Mouse (Mus musculus): ENCODE measurements around the gene Ear14. TPM values are rescaled to one million over a fixed set of nuclear protein-coding genes. Genes with fewer than 3 reads are reported as not detected.
"Not testable (repeated sequence)": the region's sequence is repeated elsewhere in the genome, so short reads cannot be mapped to it uniquely, and the experiment has no call there.

The Ear14 gene
- total and polyA plus RNA-seq, 2 experiments from 2014 or later, result not detected

- peak; percentile 24 for DNase-seq
- Histone ChIP-seq H3K4me1 (ENCODE audit: insufficient read depth) (no peaks in the 10 kb centered on the region), H3K9ac (no peak overlapping the region), H3K4me2 (ENCODE audit: low read depth) (no peak overlapping the region), H3K36me3 (ENCODE audit: insufficient read depth) (no peaks in the 10 kb centered on the region), H3K27ac (ENCODE audit: low read depth, low read length) (no peak overlapping the region), H3K9me3 (ENCODE audit: low read length) (no peaks in the 10 kb centered on the region), H3K27me3 (ENCODE audit: insufficient read depth, low read length) (no peaks in the 10 kb centered on the region), H3K4me3 (ENCODE audit: low read depth, low read length) (no peak overlapping the region)
- WGBS, result 83% methylated on average over 2 of the region's 2 CpGs
- peak; percentile 45 for ATAC-seq
- no peak for TF ChIP-seq CTCF (IDR thresholded peaks at IDR 0.05; ENCODE audit: low read depth)
Measured at GRCm38 (mm10) chr14:51200054-51200453, 3.1 kb upstream of the Ear14 start.

- no peak overlapping the region for H3K27ac ChIP-seq (ENCODE audit: low read depth, low read length)
- H3K9ac ChIP-seq, result no peak overlapping the region
- WGBS, result 95% methylated on average over 2 of the region's 2 CpGs
- H3K27me3 ChIP-seq (ENCODE audit: insufficient read depth, low read length), result no peaks in the 10 kb centered on the region
- no peaks in the 10 kb centered on the region for H3K36me3 ChIP-seq (ENCODE audit: insufficient read depth)
- H3K4me3 ChIP-seq (ENCODE audit: low read depth, low read length), result no peak overlapping the region
- no peaks in the 10 kb centered on the region for H3K4me1 ChIP-seq (ENCODE audit: insufficient read depth)
- ATAC-seq (no peak), DNase-seq (no peak)
- no peak overlapping the region for H3K4me2 ChIP-seq (ENCODE audit: low read depth)
- no peak for TF ChIP-seq CTCF (IDR thresholded peaks at IDR 0.05; ENCODE audit: low read depth)
- H3K9me3 ChIP-seq (ENCODE audit: low read length), result no peaks in the 10 kb centered on the region
Measured at GRCm38 (mm10) chr14:51200466-51200865, 2.7 kb upstream of the Ear14 start.

GRCm38 (mm10) chr14:51220075-51220474 is 16.9 kb downstream of the Ear14 start:
- not testable (repeated sequence) for H3K4me3 ChIP-seq (ENCODE audit: low read depth, low read length); H3K9me3 ChIP-seq (ENCODE audit: low read length); DNase-seq; ATAC-seq; H3K36me3 ChIP-seq (ENCODE audit: insufficient read depth); H3K9ac ChIP-seq; H3K4me1 ChIP-seq (ENCODE audit: insufficient read depth); H3K4me2 ChIP-seq (ENCODE audit: low read depth); H3K27me3 ChIP-seq (ENCODE audit: insufficient read depth, low read length); H3K27ac ChIP-seq (ENCODE audit: low read depth, low read length)
- 93% methylated on average over 3 of the region's 3 CpGs for WGBS

GRCm38 (mm10) chr14:51229657-51230056 is 26.5 kb downstream of the Ear14 start:
- not testable (repeated sequence) for H3K36me3 ChIP-seq (ENCODE audit: insufficient read depth); H3K9ac ChIP-seq; H3K9me3 ChIP-seq (ENCODE audit: low read length); H3K4me1 ChIP-seq (ENCODE audit: insufficient read depth); H3K4me3 ChIP-seq (ENCODE audit: low read depth, low read length); H3K27ac ChIP-seq (ENCODE audit: low read depth, low read length); H3K4me2 ChIP-seq (ENCODE audit: low read depth); DNase-seq; H3K27me3 ChIP-seq (ENCODE audit: insufficient read depth, low read length); ATAC-seq
- WGBS, result 63% methylated on average over 4 of the region's 4 CpGs

- not testable (repeated sequence) for H3K4me3 ChIP-seq (ENCODE audit: low read depth, low read length); H3K27ac ChIP-seq (ENCODE audit: low read depth, low read length); H3K4me1 ChIP-seq (ENCODE audit: insufficient read depth); ATAC-seq; H3K27me3 ChIP-seq (ENCODE audit: insufficient read depth, low read length); H3K36me3 ChIP-seq (ENCODE audit: insufficient read depth); H3K9me3 ChIP-seq (ENCODE audit: low read length); DNase-seq; H3K9ac ChIP-seq; H3K4me2 ChIP-seq (ENCODE audit: low read depth)
- 94% methylated on average over 1 of the region's 1 CpGs for WGBS
Measured at GRCm38 (mm10) chr14:51237488-51237887, 34.3 kb downstream of the Ear14 start.

- no peak for ATAC-seq
Measured at GRCm38 (mm10) chr14:51240899-51241298, 37.7 kb downstream of the Ear14 start.

GRCm38 (mm10) chr14:51247736-51248135 is 44.5 kb downstream of the Ear14 start:
- no peaks in the 10 kb centered on the region for H3K4me1 ChIP-seq (ENCODE audit: insufficient read depth)
- H3K27ac ChIP-seq (ENCODE audit: low read depth, low read length), result no peak overlapping the region
- WGBS, result 84% methylated on average over 1 of the region's 1 CpGs

More at GRCm38 (mm10) chr14:51240899-51241298, 37.7 kb downstream of the Ear14 start:
- no peak overlapping the region for H3K4me3 ChIP-seq (ENCODE audit: low read depth, low read length)
- H3K36me3 ChIP-seq (ENCODE audit: insufficient read depth), result no peaks in the 10 kb centered on the region
- H3K9me3 ChIP-seq (ENCODE audit: low read length), result no peaks in the 10 kb centered on the region
- no peaks in the 10 kb centered on the region for H3K4me1 ChIP-seq (ENCODE audit: insufficient read depth)
- no peak overlapping the region for H3K4me2 ChIP-seq (ENCODE audit: low read depth)
- no peak overlapping the region for H3K9ac ChIP-seq
- TF ChIP-seq CTCF (IDR thresholded peaks at IDR 0.05; ENCODE audit: low read depth), result peak; percentile 63
- no peaks in the 10 kb centered on the region for H3K27me3 ChIP-seq (ENCODE audit: insufficient read depth, low read length)
- peak; percentile 4 for DNase-seq
- H3K27ac ChIP-seq (ENCODE audit: low read depth, low read length), result no peak overlapping the region

GRCm38 (mm10) chr14:51250348-51250747 is 47.2 kb downstream of the Ear14 start:
- no peaks in the 10 kb centered on the region for H3K9me3 ChIP-seq (ENCODE audit: low read length)
- no peaks in the 10 kb centered on the region for H3K4me1 ChIP-seq (ENCODE audit: insufficient read depth)
- H3K4me3 ChIP-seq (ENCODE audit: low read depth, low read length), result no peak overlapping the region
- no peak overlapping the region for H3K9ac ChIP-seq
- TF ChIP-seq CTCF (IDR thresholded peaks at IDR 0.05; ENCODE audit: low read depth), result no peak
- no peaks in the 10 kb centered on the region for H3K27me3 ChIP-seq (ENCODE audit: insufficient read depth, low read length)
- 84% methylated on average over 3 of the region's 3 CpGs for WGBS
- H3K4me2 ChIP-seq (ENCODE audit: low read depth), result no peak overlapping the region
- DNase-seq (no peak), ATAC-seq (no peak)
- no peak overlapping the region for H3K27ac ChIP-seq (ENCODE audit: low read depth, low read length)
- H3K36me3 ChIP-seq (ENCODE audit: insufficient read depth), result no peaks in the 10 kb centered on the region

More at GRCm38 (mm10) chr14:51247736-51248135, 44.5 kb downstream of the Ear14 start:
- H3K36me3 ChIP-seq (ENCODE audit: insufficient read depth), result no peaks in the 10 kb centered on the region
- no peak overlapping the region for H3K4me3 ChIP-seq (ENCODE audit: low read depth, low read length)
- no peaks in the 10 kb centered on the region for H3K9me3 ChIP-seq (ENCODE audit: low read length)
- no peak overlapping the region for H3K9ac ChIP-seq
- TF ChIP-seq CTCF (IDR thresholded peaks at IDR 0.05; ENCODE audit: low read depth), result no peak
- H3K27me3 ChIP-seq (ENCODE audit: insufficient read depth, low read length), result no peaks in the 10 kb centered on the region
- no peak for ATAC-seq
- no peak overlapping the region for H3K4me2 ChIP-seq (ENCODE audit: low read depth)
- no peak for DNase-seq

GRCm38 (mm10) chr14:51252206-51252605 is 49.0 kb downstream of the Ear14 start:
- not testable (repeated sequence) for DNase-seq; H3K27ac ChIP-seq (ENCODE audit: low read depth, low read length); H3K36me3 ChIP-seq (ENCODE audit: insufficient read depth); H3K27me3 ChIP-seq (ENCODE audit: insufficient read depth, low read length); ATAC-seq; H3K9me3 ChIP-seq (ENCODE audit: low read length); H3K4me1 ChIP-seq (ENCODE audit: insufficient read depth); H3K4me3 ChIP-seq (ENCODE audit: low read depth, low read length); H3K9ac ChIP-seq; H3K4me2 ChIP-seq (ENCODE audit: low read depth)

All from forebrain, postnatal 0 days (tissue).